ENCODE assay signal across 21 mouse cellular contexts in the genomic region with DNA sequence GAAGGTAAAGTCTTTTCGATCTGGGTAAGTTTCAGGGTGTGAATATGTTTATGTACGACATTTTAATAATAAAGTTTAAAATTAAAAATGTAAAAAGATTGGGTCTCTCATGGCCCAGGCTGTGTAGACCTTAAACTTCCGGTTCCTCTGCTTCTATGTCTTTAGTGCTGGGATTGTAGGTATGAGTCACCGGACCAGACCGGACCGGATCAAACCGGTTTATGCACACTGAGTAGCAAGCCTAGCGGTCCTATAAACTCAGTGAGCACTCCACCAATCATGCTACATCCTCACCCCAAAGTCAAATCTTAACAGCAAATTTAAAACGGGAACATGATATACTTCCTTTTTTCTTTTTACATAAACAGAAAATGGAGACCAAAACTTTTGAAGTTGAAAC.
DNase-seq lines count a peak whose midpoint lies in the region; ATAC-seq and TF ChIP-seq lines count a peak whose summit lies in the region.
"Had no signal": no experiment of that assay in that cellular context is flagged by ENCODE, and none has a peak within 500 bp of the region (broad histone marks: within the 10 kb centered on the region; RNA-seq: fewer than 3 reads in every experiment).

No protein-coding gene starts in this region.

- H3K36me3 ChIP-seq in lung, embryonic 14.5 days (ENCODE audit: insufficient read depth) = no peaks in the 10 kb centered on the region
- no peaks in the 10 kb centered on the region for H3K36me3 ChIP-seq in embryonic facial prominence, embryonic 14.5 days (ENCODE audit: control insufficient read depth, insufficient read depth, low read length)
- H3K36me3 ChIP-seq: heart, embryonic 12.5 days; kidney, embryonic 15.5 days; midbrain, embryonic 10.5 days had no signal

- H3K4me2 ChIP-seq in lung, embryonic 14.5 days = no peak overlapping the region
- H3K4me2 ChIP-seq in embryonic facial prominence, embryonic 14.5 days (ENCODE audit: low read depth, low read length) = no peak overlapping the region
- H3K4me2 ChIP-seq: forebrain, embryonic 15.5 days; heart, embryonic 12.5 days; hindbrain, embryonic 14.5 days; kidney, embryonic 15.5 days had no signal

- intact Hi-C loops in heart, postnatal 36 days (cut with DNase I) = no loop called here

- H3K9me3 ChIP-seq in lung, embryonic 14.5 days (ENCODE audit: low read depth, low read length) = no peaks in the 10 kb centered on the region
- no peaks in the 10 kb centered on the region for H3K9me3 ChIP-seq in embryonic facial prominence, embryonic 14.5 days (ENCODE audit: control insufficient read depth, low read length)
- H3K9me3 ChIP-seq: forebrain, embryonic 15.5 days; heart, embryonic 12.5 days; kidney, embryonic 15.5 days; midbrain, embryonic 10.5 days had no signal

- H3K27ac ChIP-seq in lung, embryonic 14.5 days (ENCODE audit: low read depth) = no peak overlapping the region
- no peak overlapping the region for H3K27ac ChIP-seq in embryonic facial prominence, embryonic 14.5 days (replicated peaks; ENCODE audit: low read depth, low read length)
- H3K27ac ChIP-seq: forebrain, embryonic 15.5 days; hindbrain, embryonic 14.5 days; kidney, embryonic 15.5 days; midbrain, embryonic 10.5 days had no signal

- H3K4me3 ChIP-seq in lung, embryonic 14.5 days (ENCODE audit: low read depth, low read length) = no peak overlapping the region
- no peak overlapping the region for H3K4me3 ChIP-seq in embryonic facial prominence, embryonic 14.5 days (ENCODE audit: low read depth, low read length)
- H3K4me3 ChIP-seq: erythroblast, embryonic 14.5 days; forebrain, embryonic 15.5 days; heart, embryonic 12.5 days; kidney, embryonic 15.5 days; midbrain, embryonic 10.5 days had no signal

- TF ChIP-seq CTCF in lung, embryonic 14.5 days (IDR thresholded peaks at IDR 0.05; ENCODE audit: low read depth) = no peak

- DNase-seq in lung, embryonic 14.5 days = peak; percentile 32
- no peak for DNase-seq in lung, adult 18-20 months
- peak; percentile 42 for DNase-seq in NIH3T3 (ENCODE audit: low read depth)
- peak; percentile 33 for DNase-seq in embryonic facial prominence, embryonic 14.5 days (ENCODE audit: low spot score)
- DNase-seq in kidney, adult 9 months = no peak
- DNase-seq in heart, postnatal 36 days = no peak
- DNase-seq: adrenal gland, adult 2 months; cerebellum, adult 9-11 months; heart, postnatal 14 days; liver, postnatal 0 days; right cerebral cortex, postnatal 14 days; spleen, adult 18-20 months; thymus, adult 18-20 months; thymus, postnatal 4 days had no signal

- H3K4me1 ChIP-seq in lung, embryonic 14.5 days (ENCODE audit: insufficient read depth) = no peaks in the 10 kb centered on the region
- H3K4me1 ChIP-seq in embryonic facial prominence, embryonic 14.5 days (ENCODE audit: control insufficient read depth, insufficient read depth, low read length) = no peaks in the 10 kb centered on the region
- H3K4me1 ChIP-seq: kidney, embryonic 15.5 days had no signal

- no peaks in the 10 kb centered on the region for H3K27me3 ChIP-seq in lung, embryonic 14.5 days (ENCODE audit: insufficient read depth, low read length)
- H3K27me3 ChIP-seq in embryonic facial prominence, embryonic 14.5 days (replicated peaks; ENCODE audit: control insufficient read depth, insufficient read depth, low read length) = no peaks in the 10 kb centered on the region
- H3K27me3 ChIP-seq: forebrain, embryonic 15.5 days; heart, embryonic 12.5 days; kidney, embryonic 15.5 days had no signal

- ATAC-seq in lung, embryonic 14.5 days (ENCODE audit: insufficient read depth) = no peak
- no peak for ATAC-seq in embryonic facial prominence, embryonic 14.5 days (ENCODE audit: low read depth)
- no peak for ATAC-seq in cerebellum, adult (ENCODE audit: insufficient number of reproducible peaks, low FRiP score, low TSS enrichment)
- ATAC-seq: forebrain, embryonic 15.5 days; liver, postnatal 0 days had no signal

- WGBS in lung, embryonic 14.5 days = 75% methylated on average over 9 of the region's 9 CpGs
- WGBS in embryonic facial prominence, embryonic 14.5 days = 86% methylated on average over 9 of the region's 9 CpGs

- H3K9ac ChIP-seq in lung, embryonic 14.5 days = no peak overlapping the region
- no peak overlapping the region for H3K9ac ChIP-seq in embryonic facial prominence, embryonic 14.5 days (ENCODE audit: low read depth, low read length)
- H3K9ac ChIP-seq: forebrain, embryonic 15.5 days; heart, embryonic 12.5 days; hindbrain, embryonic 14.5 days; kidney, embryonic 15.5 days; liver, postnatal 0 days had no signal

Comparison
In these comparisons a context has a peak if more than half of its experiments do, and no peak if none do; other contexts are left out.
1. DNase-seq: peak in lung, embryonic 14.5 days (single experiment), NIH3T3 (single experiment) and embryonic facial prominence, embryonic 14.5 days (single experiment); none in lung, adult 18-20 months (0 of 2), kidney, adult 9 months (single experiment) and heart, postnatal 36 days (0 of 2).